Mouse (Mus musculus) megakaryocyte, embryonic 14.5 days (primary cell): ENCODE data around the gene Gm20425.

Source experiments
- FLI1 ChIP-seq: IDR thresholded peaks from 2 replicates; pipeline ENCODE4 v1.6.1; 2012; ENCODE audit warnings: low read length, inconsistent platforms, mixed read lengths
- GATA1 ChIP-seq: IDR thresholded peaks from 3 replicates; pipeline ENCODE4 v1.6.1; 2012; ENCODE audit warnings: mixed read lengths, low read length, inconsistent platforms, borderline replicate concordance

DNA sequence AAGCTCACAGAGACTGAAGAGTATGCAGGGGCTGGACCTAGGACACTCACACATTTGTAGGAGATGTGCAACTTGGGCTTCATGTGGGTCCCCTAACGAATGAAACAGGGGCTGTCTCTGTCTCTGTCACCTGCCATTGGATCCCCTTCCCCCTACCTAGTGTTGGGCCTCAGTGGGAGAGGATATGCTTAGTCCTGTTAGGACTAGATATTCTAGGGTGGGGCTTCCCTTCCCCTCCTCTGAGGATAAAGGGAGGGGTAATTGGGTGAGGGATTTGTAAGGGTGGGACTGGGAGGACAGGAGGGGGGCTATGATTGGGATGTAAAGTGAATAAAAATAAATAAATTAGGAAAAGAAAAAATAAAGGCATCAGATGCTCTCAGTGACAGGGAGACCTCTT, 45.6 kb upstream of the Gm20425 start:
- TF ChIP-seq GATA1 = no peak
- no peak for TF ChIP-seq FLI1
